ENCODE assay signal across 16 mouse cellular contexts in the genomic region with DNA sequence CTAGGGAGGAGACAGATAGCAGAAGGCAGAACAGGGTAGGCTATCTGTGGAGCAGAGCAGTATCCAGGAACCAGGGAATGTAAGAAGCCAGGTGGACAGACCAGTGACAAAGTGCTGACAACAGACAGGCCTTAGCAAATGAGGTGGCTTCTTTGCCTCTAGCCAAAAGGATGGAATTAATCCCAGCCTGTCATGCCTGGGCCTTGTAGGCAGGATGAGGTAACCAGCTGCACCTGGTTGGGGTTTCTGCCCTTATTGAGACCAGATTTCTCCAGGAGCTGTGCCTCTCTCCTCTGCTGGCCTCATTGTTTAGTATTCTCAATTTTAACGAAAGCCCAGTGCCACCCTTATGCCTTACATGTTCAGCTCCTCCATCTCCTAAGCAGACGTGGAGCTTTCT. TPM values are rescaled to one million over a fixed set of nuclear protein-coding genes. Genes with fewer than 3 reads are reported as not detected.
DNase-seq lines count a peak whose midpoint lies in the region; ATAC-seq and TF ChIP-seq lines count a peak whose summit lies in the region.
"Had no signal": no experiment of that assay in that cellular context is flagged by ENCODE, and none has a peak within 500 bp of the region (broad histone marks: within the 10 kb centered on the region; RNA-seq: fewer than 3 reads in every experiment).

No protein-coding gene starts in this region.

- H3K9ac ChIP-seq in heart, embryonic 11.5 days (ENCODE audit: low read depth, low read length): no peak overlapping the region
- H3K9ac ChIP-seq in neural tube, embryonic 15.5 days (replicated peaks): no peak overlapping the region
- H3K9ac ChIP-seq in intestine, embryonic 16.5 days (ENCODE audit: low read depth, low read length): no peak overlapping the region
- H3K9ac ChIP-seq in stomach, postnatal 0 days (ENCODE audit: low read length): 0 out of 2 replicates have a peak overlapping the region, but pooled peaks have one; percentile 13
- H3K9ac ChIP-seq in forebrain, postnatal 0 days: no peak overlapping the region
- H3K9ac ChIP-seq: limb, embryonic 15.5 days; liver, postnatal 0 days; neural tube, embryonic 13.5 days had no signal

- ATAC-seq in heart, embryonic 11.5 days (replicated peaks; ENCODE audit: insufficient number of reproducible peaks, low FRiP score, low TSS enrichment): no peak
- ATAC-seq in neural tube, embryonic 15.5 days (ENCODE audit: low FRiP score): no peak
- no peak for ATAC-seq in intestine, embryonic 16.5 days
- ATAC-seq in stomach, postnatal 0 days (ENCODE audit: low FRiP score, low TSS enrichment): no peak
- ATAC-seq in forebrain, postnatal 0 days: no peak
- ATAC-seq: forebrain, embryonic 14.5 days; liver, postnatal 0 days; Patski had no signal

- no peak overlapping the region for H3K4me2 ChIP-seq in heart, embryonic 11.5 days
- 0 out of 2 replicates have a peak overlapping the region, but pooled peaks have one; percentile 1 for H3K4me2 ChIP-seq in neural tube, embryonic 15.5 days
- H3K4me2 ChIP-seq in intestine, embryonic 16.5 days (ENCODE audit: low read depth, low read length): peak overlapping the region; percentile 42; the same call in 1 of the 2 replicates
- 0 out of 2 replicates have a peak overlapping the region, but pooled peaks have one; percentile 30 for H3K4me2 ChIP-seq in stomach, postnatal 0 days (replicated peaks; ENCODE audit: low read depth)
- no peak overlapping the region for H3K4me2 ChIP-seq in forebrain, postnatal 0 days (ENCODE audit: low read depth)
- H3K4me2 ChIP-seq: limb, embryonic 15.5 days; neural tube, embryonic 13.5 days had no signal

- no peak for TF ChIP-seq CTCF in stomach, postnatal 0 days (IDR thresholded peaks at IDR 0.05; ENCODE audit: low read depth)
- no peak for TF ChIP-seq CTCF in forebrain, postnatal 0 days (IDR thresholded peaks at IDR 0.05; ENCODE audit: low read depth)

- H3K36me3 ChIP-seq in heart, embryonic 10.5 days: no peaks in the 10 kb centered on the region
- no peaks in the 10 kb centered on the region for H3K36me3 ChIP-seq in heart, embryonic 11.5 days (ENCODE audit: control insufficient read depth, insufficient read depth, low read length)
- no peaks in the 10 kb centered on the region for H3K36me3 ChIP-seq in neural tube, embryonic 15.5 days
- no peaks in the 10 kb centered on the region for H3K36me3 ChIP-seq in intestine, embryonic 16.5 days (ENCODE audit: control insufficient read depth, insufficient read depth, low read length)
- no peaks in the 10 kb centered on the region for H3K36me3 ChIP-seq in stomach, postnatal 0 days (ENCODE audit: control insufficient read depth, insufficient read depth, low read length)
- H3K36me3 ChIP-seq in forebrain, postnatal 0 days (ENCODE audit: insufficient read depth): no peaks in the 10 kb centered on the region
- H3K36me3 ChIP-seq: limb, embryonic 15.5 days; neural tube, embryonic 13.5 days had no signal

- TF ChIP-seq EP300 in stomach, postnatal 0 days (optimal IDR thresholded peaks at IDR 0.05): no peak

- no peaks in the 10 kb centered on the region for H3K9me3 ChIP-seq in heart, embryonic 10.5 days
- no peaks in the 10 kb centered on the region for H3K9me3 ChIP-seq in heart, embryonic 11.5 days (replicated peaks; ENCODE audit: control insufficient read depth, low read length)
- no peaks in the 10 kb centered on the region for H3K9me3 ChIP-seq in neural tube, embryonic 15.5 days (replicated peaks)
- H3K9me3 ChIP-seq in intestine, embryonic 16.5 days (ENCODE audit: control insufficient read depth, low read length): no peaks in the 10 kb centered on the region
- no peaks in the 10 kb centered on the region for H3K9me3 ChIP-seq in stomach, postnatal 0 days (ENCODE audit: control insufficient read depth, low read length)
- H3K9me3 ChIP-seq in forebrain, postnatal 0 days (ENCODE audit: low read length): no peaks in the 10 kb centered on the region
- H3K9me3 ChIP-seq: limb, embryonic 15.5 days; neural tube, embryonic 13.5 days had no signal

- WGBS in heart, embryonic 10.5 days: 71% methylated on average over 2 of the region's 2 CpGs
- WGBS in heart, embryonic 11.5 days (ENCODE audit: insufficient replicate concordance): 60% methylated on average over 2 of the region's 2 CpGs
- 84% methylated on average over 2 of the region's 2 CpGs for WGBS in neural tube, embryonic 15.5 days
- WGBS in intestine, embryonic 16.5 days: 59% methylated on average over 2 of the region's 2 CpGs
- WGBS in stomach, postnatal 0 days: 72% methylated on average over 2 of the region's 2 CpGs
- WGBS in forebrain, postnatal 0 days: 73% methylated on average over 2 of the region's 2 CpGs

- H3K27me3 ChIP-seq in heart, embryonic 10.5 days (ENCODE audit: insufficient read depth, poor library complexity, severe bottlenecking): no peaks in the 10 kb centered on the region
- H3K27me3 ChIP-seq in heart, embryonic 11.5 days (ENCODE audit: control insufficient read depth, insufficient read depth, low read length): no peaks in the 10 kb centered on the region
- no peaks in the 10 kb centered on the region for H3K27me3 ChIP-seq in neural tube, embryonic 15.5 days (replicated peaks)
- H3K27me3 ChIP-seq in intestine, embryonic 16.5 days (replicated peaks; ENCODE audit: control insufficient read depth, insufficient read depth, low read length): no peaks in the 10 kb centered on the region
- H3K27me3 ChIP-seq in stomach, postnatal 0 days (ENCODE audit: control insufficient read depth, insufficient read depth, low read length): no peaks in the 10 kb centered on the region
- H3K27me3 ChIP-seq in forebrain, postnatal 0 days (ENCODE audit: insufficient read depth, low read length): no peaks in the 10 kb centered on the region
- H3K27me3 ChIP-seq: limb, embryonic 15.5 days; neural tube, embryonic 13.5 days; Patski had no signal

- peaks cover 59% of the 10 kb centered on the region for H3K4me1 ChIP-seq in heart, embryonic 10.5 days
- H3K4me1 ChIP-seq in heart, embryonic 11.5 days (ENCODE audit: control insufficient read depth, insufficient read depth, low read length): peaks cover 43% of the 10 kb centered on the region
- peaks cover 9% of the 10 kb centered on the region for H3K4me1 ChIP-seq in neural tube, embryonic 15.5 days
- H3K4me1 ChIP-seq in intestine, embryonic 16.5 days (ENCODE audit: control insufficient read depth, insufficient read depth, low read length): peaks cover 13% of the 10 kb centered on the region
- H3K4me1 ChIP-seq in stomach, postnatal 0 days (replicated peaks; ENCODE audit: control insufficient read depth, insufficient read depth): peaks cover 2% of the 10 kb centered on the region; the same call in 1 of the 2 replicates
- peaks cover 3% of the 10 kb centered on the region; the same call in 1 of the 2 replicates for H3K4me1 ChIP-seq in forebrain, postnatal 0 days (ENCODE audit: insufficient read depth)

- no peak overlapping the region for H3K4me3 ChIP-seq in heart, embryonic 10.5 days
- no peak overlapping the region for H3K4me3 ChIP-seq in heart, embryonic 11.5 days (ENCODE audit: low read depth, low read length)
- H3K4me3 ChIP-seq in neural tube, embryonic 15.5 days (replicated peaks): no peak overlapping the region
- 0 out of 2 replicates have a peak overlapping the region, but pooled peaks have one; percentile 5 for H3K4me3 ChIP-seq in intestine, embryonic 16.5 days (ENCODE audit: low read length)
- peak overlapping the region; percentile 8; the same call in 1 of the 2 replicates for H3K4me3 ChIP-seq in stomach, postnatal 0 days (ENCODE audit: low read depth, low read length)
- H3K4me3 ChIP-seq in forebrain, postnatal 0 days (ENCODE audit: low read depth, low read length): no peak overlapping the region
- H3K4me3 ChIP-seq: left cerebral cortex, adult 2 months; limb, embryonic 15.5 days; neural tube, embryonic 13.5 days had no signal

- DNase-seq in heart, embryonic 10.5 days (ENCODE audit: low spot score): no peak
- no peak for DNase-seq in neural tube, embryonic 10.5 days (ENCODE audit: extremely low spot score, low spot score)
- DNase-seq in stomach, postnatal 0 days (ENCODE audit: low spot score): no peak
- DNase-seq in forebrain, postnatal 0 days: no peak
- no peak for DNase-seq in retina, embryonic 14.5 days (ENCODE audit: low spot score)
- DNase-seq: cerebellum, postnatal 10 days; liver, postnatal 0 days; retina, postnatal 1 day had no signal

- peak overlapping the region; percentile 64 for H3K27ac ChIP-seq in heart, embryonic 10.5 days
- H3K27ac ChIP-seq in heart, embryonic 11.5 days (ENCODE audit: low read depth, low read length): no peak overlapping the region
- H3K27ac ChIP-seq in neural tube, embryonic 15.5 days (replicated peaks): no peak overlapping the region
- 0 out of 2 replicates have a peak overlapping the region, but pooled peaks have one; percentile 6 for H3K27ac ChIP-seq in intestine, embryonic 16.5 days (ENCODE audit: low read length)
- H3K27ac ChIP-seq in stomach, postnatal 0 days (replicated peaks): no peak overlapping the region
- H3K27ac ChIP-seq in forebrain, postnatal 0 days (ENCODE audit: low read depth, low read length): no peak overlapping the region
- H3K27ac ChIP-seq: left cerebral cortex, adult 2 months; limb, embryonic 15.5 days; neural tube, embryonic 13.5 days had no signal

RNA-seq across cellular contexts. Expression of a gene that starts 3.8 kb away (rescaled TPM):
- 123 and 189 TPM in 2 replicates for polyA plus RNA-seq in heart, embryonic 10.5 days (2016; fragmentation: Nextera tagmentation; extraction: Ambion mirVana)
- polyA plus RNA-seq in heart, embryonic 11.5 days (2014; fragmentation: Nextera tagmentation; extraction: Ambion mirVana): 144 and 167 TPM in 2 replicates
- polyA plus RNA-seq in neural tube, embryonic 15.5 days (2015; fragmentation: Nextera tagmentation; extraction: Ambion mirVana): 59.2 and 102 TPM in 2 replicates
- 283 and 336 TPM in 2 replicates for polyA plus RNA-seq in intestine, embryonic 16.5 days (2015; fragmentation: Nextera tagmentation; extraction: Ambion mirVana)
- 199 and 301 TPM in 2 replicates for polyA plus RNA-seq in stomach, postnatal 0 days (2015; fragmentation: Nextera tagmentation; extraction: Ambion mirVana)
- total RNA-seq in forebrain, postnatal 0 days (2014; rRNA removed): 19.6 and 28.5 TPM in 2 replicates
- 32.5 and 40.8 TPM in 2 replicates for polyA plus RNA-seq in forebrain, postnatal 0 days (2015; fragmentation: Nextera tagmentation; extraction: Ambion mirVana)

Comparison
In these comparisons a context has a peak if more than half of its experiments do, and no peak if none do; other contexts are left out.
1. H3K27ac ChIP-seq: peak in heart, embryonic 10.5 days (single experiment) and intestine, embryonic 16.5 days (single experiment); none in heart, embryonic 11.5 days (single experiment), neural tube, embryonic 15.5 days (single experiment), stomach, postnatal 0 days (single experiment) and forebrain, postnatal 0 days (single experiment).
2. H3K4me3 ChIP-seq: peak in intestine, embryonic 16.5 days (single experiment) and stomach, postnatal 0 days (single experiment); none in heart, embryonic 10.5 days (single experiment), heart, embryonic 11.5 days (single experiment), neural tube, embryonic 15.5 days (single experiment) and forebrain, postnatal 0 days (single experiment).
3. H3K4me2 ChIP-seq: peak in neural tube, embryonic 15.5 days (single experiment), intestine, embryonic 16.5 days (single experiment) and stomach, postnatal 0 days (single experiment); none in heart, embryonic 11.5 days (single experiment) and forebrain, postnatal 0 days (single experiment).